Mouse (Mus musculus) liver, embryonic 11.5 days (tissue): ENCODE results near the gene Sirt2. TPM values are rescaled to one million over a fixed set of nuclear protein-coding genes. Genes with fewer than 3 reads are reported as not detected.

Experiments
- ATAC-seq: fragments of 200-750 bp; cut with Nextera tagmentation; replicated peaks from 2 replicates; pipeline ENCODE4 v1.8.0; 2017; ENCODE audit warnings: moderate number of reproducible peaks, mild to moderate bottlenecking, moderate TSS enrichment, moderate library complexity; ENCODE audit not compliant: low FRiP score
- DNase-seq: peaks from one replicate; pipeline ENCODE4 v3.0.0-alpha.2; 2017; ENCODE audit warnings: low spot score
- H3K27ac ChIP-seq: fragments of 300-500 bp; sonication (generic); 2 replicates; pipeline ENCODE4 v1.5.1; 2014; ENCODE audit warnings: mild to moderate bottlenecking, low read depth, low read length, control low read depth
- H3K27me3 ChIP-seq: fragments of 300-500 bp; sonication (generic); replicated peaks from 2 replicates; pipeline ENCODE4 v1.6.1; 2014; ENCODE audit warnings: low read length, mixed read lengths; ENCODE audit not compliant: control insufficient read depth, insufficient read depth
- H3K36me3 ChIP-seq: fragments of 300-500 bp; sonication (generic); 2 replicates; pipeline ENCODE4 v1.6.1; 2014; ENCODE audit warnings: mild to moderate bottlenecking, low read length, moderate library complexity, mixed read lengths; ENCODE audit not compliant: control insufficient read depth, insufficient read depth
- H3K4me1 ChIP-seq: fragments of 300-500 bp; sonication (generic); replicated peaks from 2 replicates; pipeline ENCODE4 v1.6.1; 2014; ENCODE audit warnings: low read length, mixed read lengths; ENCODE audit not compliant: control insufficient read depth, insufficient read depth
- H3K4me2 ChIP-seq: fragments of 300-500 bp; sonication (generic); 2 replicates; pipeline ENCODE4 v1.6.1; 2014; ENCODE audit warnings: mild to moderate bottlenecking, control low read depth, moderate library complexity
- H3K4me3 ChIP-seq: fragments of 300-500 bp; sonication (generic); 2 replicates; pipeline ENCODE4 v1.5.1; 2014; ENCODE audit warnings: low read depth, low read length, control low read depth
- H3K9ac ChIP-seq: fragments of 300-500 bp; sonication (generic); 2 replicates; pipeline ENCODE4 v1.6.1; 2014; ENCODE audit warnings: low read depth, low read length, control low read depth
- H3K9me3 ChIP-seq: fragments of 300-500 bp; sonication (generic); 2 replicates; pipeline ENCODE4 v1.6.1; 2016; ENCODE audit warnings: low read length, inconsistent platforms, mixed read lengths; ENCODE audit not compliant: control insufficient read depth
- WGBS: fragments of 180-500 bp; shearing (Covaris S2); extraction: QIAGEN DNeasy Blood & Tissue Kit; methylation state at CpG from one replicate; pipeline ENCODE4 v1.1.7; 2014; 5-methylcytosine and 5-hydroxymethylcytosine counted together
- polyA plus RNA-seq: library from polyadenylated mRNA; unstranded; fragments of >200 nt; fragmentation: Nextera tagmentation; extraction: Ambion mirVana; gene quantifications from 2 replicates; pipeline ENCODE4 v1.2.1, GENCODE M21; 2014

Gene Sirt2
- polyA plus RNA-seq, result 41.0 and 41.9 TPM in 2 replicates

GRCm38 (mm10) chr7:28766173-28766879, at the start of gene Sirt2:
Gene Sirt2 (plus strand): TSS chr7:28766735.
- H3K27ac ChIP-seq, result no peak within 1 kb of the TSS
- no peaks in the 10 kb centered on the region for H3K9me3 ChIP-seq
- peak within 1 kb of the TSS; percentile 66 for H3K4me3 ChIP-seq
- H3K4me1 ChIP-seq, result peaks cover 34% of the 10 kb centered on the region
- DNase-seq (peak; percentile 94), ATAC-seq (peak; percentile 96)
- H3K27me3 ChIP-seq, result no peaks in the 10 kb centered on the region
- WGBS, result under 1% methylated on average over 45 of the region's 45 CpGs
- peak within 1 kb of the TSS; percentile 87 for H3K4me2 ChIP-seq
- peaks cover 5% of the 10 kb centered on the region for H3K36me3 ChIP-seq
- H3K9ac ChIP-seq, result peak within 1 kb of the TSS; percentile 68

- 83% methylated on average over 10 of the region's 10 CpGs for WGBS
- H3K36me3 ChIP-seq, result no peaks in the 10 kb centered on the region
- H3K27me3 ChIP-seq, result no peaks in the 10 kb centered on the region
- no peaks in the 10 kb centered on the region for H3K4me1 ChIP-seq
- H3K4me3 ChIP-seq, result no peak overlapping the region
- no peak overlapping the region for H3K9ac ChIP-seq
- no peak for ATAC-seq
- no peak for DNase-seq
- H3K4me2 ChIP-seq, result no peak overlapping the region
- H3K27ac ChIP-seq, result no peak overlapping the region
- no peaks in the 10 kb centered on the region for H3K9me3 ChIP-seq
Observed at GRCm38 (mm10) chr7:28717726-28718125, 48.8 kb upstream of the Sirt2 start.

- no peak for DNase-seq
- no peak overlapping the region for H3K4me2 ChIP-seq
- WGBS, result 52% methylated on average over 4 of the region's 4 CpGs
Observed at GRCm38 (mm10) chr7:28719159-28719558, 47.4 kb upstream of the Sirt2 start.

GRCm38 (mm10) chr7:28719650-28720049, 46.9 kb upstream of the Sirt2 start:
- Histone ChIP-seq H3K4me3 (no peak overlapping the region), H3K4me2 (no peak overlapping the region), H3K9me3 (no peaks in the 10 kb centered on the region), H3K27me3 (no peaks in the 10 kb centered on the region), H3K9ac (no peak overlapping the region), H3K4me1 (no peaks in the 10 kb centered on the region), H3K36me3 (no peaks in the 10 kb centered on the region), H3K27ac (no peak overlapping the region)
- ATAC-seq (no peak), DNase-seq (no peak)
- 76% methylated on average over 2 of the region's 2 CpGs for WGBS

More at GRCm38 (mm10) chr7:28719159-28719558, 47.4 kb upstream of the Sirt2 start:
- Histone ChIP-seq H3K27ac (no peak overlapping the region), H3K4me1 (no peaks in the 10 kb centered on the region), H3K36me3 (no peaks in the 10 kb centered on the region), H3K4me3 (no peak overlapping the region), H3K9me3 (no peaks in the 10 kb centered on the region), H3K27me3 (no peaks in the 10 kb centered on the region), H3K9ac (no peak overlapping the region)
- no peak for ATAC-seq

- DNase-seq (no peak), ATAC-seq (no peak)
- Histone ChIP-seq H3K36me3 (no peaks in the 10 kb centered on the region), H3K9me3 (no peaks in the 10 kb centered on the region), H3K27ac (no peak overlapping the region), H3K9ac (no peak overlapping the region), H3K4me3 (no peak overlapping the region), H3K4me1 (no peaks in the 10 kb centered on the region), H3K4me2 (no peak overlapping the region), H3K27me3 (no peaks in the 10 kb centered on the region)
- 65% methylated on average over 3 of the region's 3 CpGs for WGBS
Observed at GRCm38 (mm10) chr7:28720753-28721537, 45.6 kb upstream of the Sirt2 start.

- Histone ChIP-seq H3K4me1 (no peaks in the 10 kb centered on the region), H3K9ac (no peak overlapping the region), H3K4me3 (no peak overlapping the region), H3K9me3 (no peaks in the 10 kb centered on the region), H3K27ac (no peak overlapping the region), H3K27me3 (no peaks in the 10 kb centered on the region), H3K36me3 (no peaks in the 10 kb centered on the region), H3K4me2 (no peak overlapping the region)
- 90% methylated on average over 7 of the region's 7 CpGs for WGBS
- no peak for ATAC-seq
- no peak for DNase-seq
Observed at GRCm38 (mm10) chr7:28722079-28722478, 44.5 kb upstream of the Sirt2 start.

- no peaks in the 10 kb centered on the region for H3K9me3 ChIP-seq
- WGBS, result 87% methylated on average over 2 of the region's 2 CpGs
- H3K4me2 ChIP-seq, result no peak overlapping the region
- no peak overlapping the region for H3K4me3 ChIP-seq
- ATAC-seq (no peak), DNase-seq (no peak)
- no peaks in the 10 kb centered on the region for H3K4me1 ChIP-seq
- no peak overlapping the region for H3K27ac ChIP-seq
- H3K36me3 ChIP-seq, result no peaks in the 10 kb centered on the region
- no peak overlapping the region for H3K9ac ChIP-seq
- H3K27me3 ChIP-seq, result no peaks in the 10 kb centered on the region
Observed at GRCm38 (mm10) chr7:28724613-28725012, 41.9 kb upstream of the Sirt2 start.

GRCm38 (mm10) chr7:28726600-28726999, 39.9 kb upstream of the Sirt2 start:
- Histone ChIP-seq H3K4me2 (no peak overlapping the region), H3K27me3 (0 out of 2 replicates have a peak, but pooled peaks cover 2% of the 10 kb centered on the region), H3K27ac (no peak overlapping the region), H3K4me3 (no peak overlapping the region), H3K9me3 (peaks cover 6% of the 10 kb centered on the region; the same call in 1 of the 2 replicates), H3K36me3 (no peaks in the 10 kb centered on the region), H3K9ac (no peak overlapping the region), H3K4me1 (no peaks in the 10 kb centered on the region)
- WGBS, result 9% methylated on average over 14 of the region's 14 CpGs
- peak; percentile 59 for DNase-seq
- ATAC-seq, result no peak
